Mouse (Mus musculus): ENCODE measurements around the gene Megf9. TPM values are rescaled to one million over a fixed set of nuclear protein-coding genes. Genes with fewer than 3 reads are reported as not detected.

Gene Megf9
- total RNA-seq, 2 experiments from 2014 or later: 11.0 to 22.6 TPM

GRCm38 (mm10) chr4:70531021-70531420 lies 3.8 kb downstream of the Megf9 start:
- ATAC-seq (replicated peaks; ENCODE audit: low FRiP score, poor library complexity, severe bottlenecking): no peak

DNA sequence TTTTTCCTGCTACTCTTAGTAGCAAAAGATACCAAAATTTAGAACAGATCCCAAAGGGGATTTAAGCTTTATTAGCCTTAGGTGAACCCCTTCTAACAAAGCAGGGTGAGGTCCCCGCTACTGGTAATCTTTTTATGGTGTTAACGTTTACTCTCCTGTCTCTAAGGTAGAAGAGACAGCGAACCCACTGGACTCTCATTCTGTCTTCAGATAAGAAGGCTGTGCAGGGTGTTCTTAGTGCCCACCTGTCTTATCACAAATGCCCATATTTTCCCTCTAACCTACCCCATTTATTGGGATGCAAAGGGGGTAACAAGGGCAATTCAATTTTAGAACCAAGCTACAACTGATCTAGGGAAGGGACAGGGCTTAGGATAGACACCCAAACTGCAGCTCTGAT lies 6.2 kb downstream of the Megf9 start:
- ATAC-seq (replicated peaks; ENCODE audit: low FRiP score, poor library complexity, severe bottlenecking): peak; percentile 71

DNA sequence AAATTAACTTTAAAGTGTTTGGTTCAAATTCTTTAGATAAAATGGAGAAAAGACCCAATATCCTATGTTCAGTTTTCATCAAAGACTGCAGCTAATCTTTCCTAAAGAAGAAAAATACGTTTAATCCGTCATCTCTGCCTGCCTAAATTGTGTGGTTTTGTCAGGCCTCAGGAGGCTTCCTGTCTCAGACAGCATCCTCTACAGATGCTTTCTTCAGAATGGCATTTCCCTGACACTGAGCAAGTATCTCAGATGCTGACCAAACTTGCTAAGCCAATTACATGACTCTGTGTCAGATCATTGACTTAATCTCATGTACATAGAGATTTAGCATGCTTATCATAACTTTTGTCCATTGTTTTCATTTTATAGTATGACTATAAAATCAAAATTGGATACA lies 11.4 kb downstream of the Megf9 start:
- no peak for ATAC-seq (replicated peaks; ENCODE audit: low FRiP score, poor library complexity, severe bottlenecking)

GRCm38 (mm10) chr4:70521506-70522292 lies 13.1 kb downstream of the Megf9 start:
- ATAC-seq (replicated peaks; ENCODE audit: low FRiP score, poor library complexity, severe bottlenecking): no peak

GRCm38 (mm10) chr4:70517646-70518045 lies 17.1 kb downstream of the Megf9 start:
- no peak for ATAC-seq (replicated peaks; ENCODE audit: low FRiP score, poor library complexity, severe bottlenecking)

- ATAC-seq (replicated peaks; ENCODE audit: low FRiP score, poor library complexity, severe bottlenecking): no peak
Measured at GRCm38 (mm10) chr4:70516289-70516688, 18.5 kb downstream of the Megf9 start.

GRCm38 (mm10) chr4:70515514-70515913 lies 19.3 kb downstream of the Megf9 start:
- ATAC-seq (replicated peaks; ENCODE audit: low FRiP score, poor library complexity, severe bottlenecking): no peak

GRCm38 (mm10) chr4:70509987-70510386 lies 24.8 kb downstream of the Megf9 start:
- no peak for ATAC-seq (replicated peaks; ENCODE audit: low FRiP score, poor library complexity, severe bottlenecking)

DNA sequence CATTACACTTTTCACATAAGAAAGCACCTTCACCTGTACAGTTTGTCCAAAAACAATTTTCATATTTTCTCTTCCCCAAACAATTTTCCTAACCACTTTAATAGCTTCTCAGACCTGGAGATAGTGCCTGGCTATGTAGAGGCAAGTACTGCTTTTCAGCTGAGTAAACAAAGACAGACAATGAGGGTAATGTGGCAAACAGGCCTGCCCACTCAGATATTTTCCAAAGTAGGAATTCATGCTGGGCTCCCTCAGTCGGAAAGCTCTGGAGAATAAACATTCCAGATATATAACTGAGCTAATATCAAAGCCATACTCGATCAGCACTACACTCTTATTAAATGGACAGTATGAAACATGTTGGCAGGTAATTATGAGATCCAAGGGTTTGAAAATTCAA lies 25.2 kb downstream of the Megf9 start:
- no peak for ATAC-seq (replicated peaks; ENCODE audit: low FRiP score, poor library complexity, severe bottlenecking)

- ATAC-seq (replicated peaks; ENCODE audit: low FRiP score, poor library complexity, severe bottlenecking): no peak
Measured at GRCm38 (mm10) chr4:70508207-70508606, 26.6 kb downstream of the Megf9 start.

DNA sequence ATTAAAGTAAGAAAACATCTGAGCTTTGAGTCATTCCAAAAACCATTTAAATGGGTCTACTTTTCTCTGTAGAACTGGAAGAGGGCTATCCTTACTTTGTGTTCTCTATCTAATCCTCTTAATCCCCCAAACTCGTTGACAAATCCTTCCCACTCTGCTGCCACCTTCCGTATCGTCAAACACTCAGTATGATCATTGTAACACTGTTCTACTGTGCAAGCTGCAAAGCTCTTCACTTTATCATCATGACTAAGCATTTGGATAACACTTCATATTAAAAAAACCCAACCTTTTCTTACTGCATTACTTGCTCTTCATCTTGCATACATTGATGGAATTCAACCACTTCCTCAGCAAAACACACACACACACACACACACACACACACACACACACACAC lies 28.8 kb downstream of the Megf9 start:
- ATAC-seq (replicated peaks; ENCODE audit: low FRiP score, poor library complexity, severe bottlenecking): no peak

DNA sequence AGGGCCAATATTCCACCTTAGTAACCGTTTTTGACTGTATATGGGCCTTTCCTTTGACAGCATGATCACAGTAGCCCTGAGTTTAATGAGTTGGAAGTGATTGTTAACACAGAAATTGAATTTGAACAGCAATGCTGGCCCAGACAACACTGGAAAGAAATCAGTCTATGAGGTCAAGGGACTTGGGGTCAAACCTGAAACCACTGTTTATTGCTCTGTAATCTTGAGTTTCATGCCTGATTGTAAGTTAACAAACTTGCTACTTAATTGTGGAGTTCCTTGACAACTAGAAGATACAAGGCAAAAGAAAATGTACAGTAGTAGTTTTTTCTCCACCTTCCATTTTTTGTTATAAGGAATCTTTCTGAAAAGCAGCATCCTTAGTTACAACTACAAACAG lies 31.0 kb downstream of the Megf9 start:
- ATAC-seq (replicated peaks; ENCODE audit: low FRiP score, poor library complexity, severe bottlenecking): no peak

DNA sequence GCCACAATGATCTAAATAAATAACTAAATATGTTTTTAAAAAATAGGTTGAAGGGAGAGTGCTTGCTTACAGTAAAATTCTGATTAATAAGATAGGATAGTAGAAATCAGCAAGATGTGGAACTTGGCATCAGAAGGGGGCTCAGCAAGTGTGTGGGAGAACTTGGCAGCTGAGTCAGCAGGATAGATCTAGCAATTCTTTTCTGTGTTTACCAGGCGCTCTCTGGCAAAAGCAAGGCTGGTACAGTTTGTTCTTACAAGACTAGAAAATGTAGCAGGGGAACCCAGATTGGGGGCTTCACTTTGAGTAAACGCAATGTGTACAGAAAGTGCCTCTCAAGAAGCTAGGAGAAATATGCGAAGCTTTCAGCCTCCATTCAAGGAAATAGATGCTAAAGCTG lies 35.5 kb downstream of the Megf9 start:
- no peak for ATAC-seq (replicated peaks; ENCODE audit: low FRiP score, poor library complexity, severe bottlenecking)

DNA sequence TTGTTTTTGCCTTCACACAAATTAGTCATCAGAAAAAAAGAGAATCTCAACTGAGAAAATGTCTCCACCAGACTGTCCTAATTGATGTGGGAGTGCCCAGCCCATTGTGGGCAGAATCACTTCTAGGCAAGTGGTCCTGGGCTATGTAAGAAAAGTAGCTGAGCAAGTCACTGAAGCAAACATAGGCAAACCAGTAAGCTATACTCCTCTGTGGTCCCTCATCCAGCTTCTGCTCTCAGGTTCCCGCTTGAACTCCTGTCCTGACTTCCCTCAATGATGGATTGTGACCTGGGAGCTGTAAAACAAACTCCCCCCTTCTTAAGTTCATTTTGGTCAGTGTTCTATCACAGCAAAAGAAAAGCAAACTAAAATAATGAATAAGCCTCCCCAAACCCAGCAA lies 37.8 kb downstream of the Megf9 start:
- no peak for ATAC-seq (replicated peaks; ENCODE audit: low FRiP score, poor library complexity, severe bottlenecking)

GRCm38 (mm10) chr4:70489792-70490191 lies 45.0 kb downstream of the Megf9 start:
- no peak for ATAC-seq (replicated peaks; ENCODE audit: low FRiP score, poor library complexity, severe bottlenecking)

DNA sequence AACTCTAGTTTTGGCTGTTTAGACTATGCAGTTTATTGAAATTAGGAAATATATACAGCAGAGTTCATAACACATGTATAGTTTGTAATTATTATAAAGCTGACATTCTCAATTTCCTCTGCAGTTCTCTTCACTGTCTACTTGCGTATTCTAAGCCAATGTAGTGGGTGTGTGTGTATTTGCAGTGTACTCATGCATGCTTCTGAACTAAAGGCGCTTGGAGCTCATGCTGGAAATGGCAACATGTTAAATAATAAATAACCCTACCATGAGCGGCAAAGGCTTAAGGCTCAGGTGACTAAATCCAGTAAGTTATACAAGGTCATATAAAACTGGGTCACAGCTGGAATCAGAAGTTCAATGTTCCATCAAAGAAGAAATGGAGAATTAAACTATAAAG lies 46.4 kb downstream of the Megf9 start:
- no peak for ATAC-seq (replicated peaks; ENCODE audit: low FRiP score, poor library complexity, severe bottlenecking)

- no peak for ATAC-seq (replicated peaks; ENCODE audit: low FRiP score, poor library complexity, severe bottlenecking)
Measured at GRCm38 (mm10) chr4:70484134-70484533, 50.7 kb downstream of the Megf9 start.

- ATAC-seq (replicated peaks; ENCODE audit: low FRiP score, poor library complexity, severe bottlenecking): no peak
Measured at GRCm38 (mm10) chr4:70481931-70482330, 52.9 kb downstream of the Megf9 start.

DNA sequence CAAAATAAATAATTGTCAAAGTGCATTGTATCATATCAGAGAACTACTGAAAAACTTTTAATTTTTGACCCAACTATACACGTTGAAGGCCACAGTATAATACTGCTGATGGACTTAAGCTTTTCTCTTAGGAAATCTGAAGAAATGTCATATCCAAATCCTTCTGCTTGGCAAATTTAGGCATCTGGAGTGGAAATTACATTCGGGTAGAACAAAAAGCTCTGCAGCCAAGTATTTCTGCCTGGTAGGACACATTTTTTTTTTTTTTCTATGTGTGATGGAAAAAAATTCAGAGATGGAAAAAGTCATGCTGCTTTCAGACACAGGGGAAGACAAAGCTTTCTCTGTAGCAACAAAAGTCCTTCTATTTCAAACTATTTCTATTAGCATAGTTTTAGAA lies 63.4 kb downstream of the Megf9 start:
- ATAC-seq (replicated peaks; ENCODE audit: low FRiP score, poor library complexity, severe bottlenecking): no peak

GRCm38 (mm10) chr4:70465921-70466689 lies 68.7 kb downstream of the Megf9 start:
- ATAC-seq (replicated peaks; ENCODE audit: low FRiP score, poor library complexity, severe bottlenecking): no peak

- no peak for ATAC-seq (replicated peaks; ENCODE audit: low FRiP score, poor library complexity, severe bottlenecking)
Measured at GRCm38 (mm10) chr4:70463302-70463701, 71.5 kb downstream of the Megf9 start.

Measured in erythroid progenitor cell, adult 5-6 weeks (primary cell).